Mouse (Mus musculus) embryonic fibroblast, embryonic 13.5 days (primary cell): ENCODE results near the gene Prtg. TPM values are rescaled to one million over a fixed set of nuclear protein-coding genes. Genes with fewer than 3 reads are reported as not detected.

ENCODE experiments used
- H3K27ac ChIP-seq: 2 replicates; pipeline ENCODE4 v1.5.1; 2012; ENCODE audit warnings: low read length, control low read depth, inconsistent platforms; ENCODE audit not compliant: insufficient read depth
- H3K4me1 ChIP-seq: 2 replicates; pipeline ENCODE4 v1.6.1; 2011; ENCODE audit warnings: low read length; ENCODE audit not compliant: control insufficient read depth, insufficient read depth
- H3K4me3 ChIP-seq: 2 replicates; pipeline ENCODE4 v1.5.1; 2011; ENCODE audit warnings: mild to moderate bottlenecking, control low read depth, low read length; ENCODE audit not compliant: insufficient read depth
- CTCF ChIP-seq: IDR thresholded peaks from 2 replicates; pipeline ENCODE4 v1.5.1; 2011; ENCODE audit warnings: mild to moderate bottlenecking, control low read depth, low read length, moderate library complexity, borderline replicate concordance; ENCODE audit not compliant: insufficient read depth
- POLR2A ChIP-seq: IDR thresholded peaks from 2 replicates; pipeline ENCODE4 v1.6.1; 2011; ENCODE audit warnings: low read depth, mild to moderate bottlenecking, control low read depth, low read length, moderate library complexity
- polyA plus RNA-seq: library from polyadenylated mRNA; stranded (reverse); fragments of >200 nt; gene quantifications from 2 replicates; pipeline ENCODE4 v1.2.4, GENCODE M21; 2011; ENCODE audit warnings: low read depth; ENCODE audit not compliant: missing spikeins, insufficient read length

Prtg gene
- polyA plus RNA-seq, 1 experiment, result 0.32 TPM

GRCm38 (mm10) chr9:72808176-72808575 is 1.5 kb downstream of the Prtg start:
- H3K4me1 ChIP-seq, result no peaks in the 10 kb centered on the region; the same call in 1 of the 2 replicates
- peak overlapping the region; percentile 66 for H3K4me3 ChIP-seq
- no peak for TF ChIP-seq POLR2A
- no peak for TF ChIP-seq CTCF
- no peak overlapping the region for H3K27ac ChIP-seq

- TF ChIP-seq POLR2A (no peak), CTCF (no peak)
- Histone ChIP-seq H3K4me3 (no peak overlapping the region), H3K27ac (no peak overlapping the region), H3K4me1 (no peaks in the 10 kb centered on the region; the same call in 1 of the 2 replicates)
Measured at GRCm38 (mm10) chr9:72808586-72808985, 1.9 kb downstream of the Prtg start.

- Histone ChIP-seq H3K27ac (no peak overlapping the region), H3K4me3 (no peak overlapping the region), H3K4me1 (no peaks in the 10 kb centered on the region; the same call in 1 of the 2 replicates)
- TF ChIP-seq CTCF (no peak), POLR2A (no peak)
Measured at GRCm38 (mm10) chr9:72809077-72809476, 2.4 kb downstream of the Prtg start.

- no peaks in the 10 kb centered on the region; the same call in none of the 2 replicates for H3K4me1 ChIP-seq
- TF ChIP-seq CTCF, result no peak
- no peak for TF ChIP-seq POLR2A
- no peak overlapping the region for H3K4me3 ChIP-seq
- no peak overlapping the region for H3K27ac ChIP-seq
Measured at GRCm38 (mm10) chr9:72810607-72811006, 3.9 kb downstream of the Prtg start.

- no peak overlapping the region for H3K4me3 ChIP-seq
- no peaks in the 10 kb centered on the region; the same call in 1 of the 2 replicates for H3K4me1 ChIP-seq
- TF ChIP-seq POLR2A, result no peak
- no peak for TF ChIP-seq CTCF
- no peak overlapping the region for H3K27ac ChIP-seq
Measured at GRCm38 (mm10) chr9:72812091-72812490, 5.4 kb downstream of the Prtg start.

GRCm38 (mm10) chr9:72812594-72813570 is 6.2 kb downstream of the Prtg start:
- no peak overlapping the region for H3K27ac ChIP-seq
- no peak overlapping the region for H3K4me3 ChIP-seq
- no peaks in the 10 kb centered on the region; the same call in 1 of the 2 replicates for H3K4me1 ChIP-seq
- TF ChIP-seq POLR2A (no peak), CTCF (no peak)

GRCm38 (mm10) chr9:72825511-72825910 is 18.8 kb downstream of the Prtg start:
- H3K4me3 ChIP-seq, result no peak overlapping the region
- TF ChIP-seq CTCF (no peak), POLR2A (no peak)
- no peak overlapping the region for H3K27ac ChIP-seq
- H3K4me1 ChIP-seq, result no peaks in the 10 kb centered on the region

- Histone ChIP-seq H3K27ac (no peak overlapping the region), H3K4me3 (no peak overlapping the region), H3K4me1 (no peaks in the 10 kb centered on the region)
- no peak for TF ChIP-seq POLR2A
- no peak for TF ChIP-seq CTCF
Measured at GRCm38 (mm10) chr9:72825976-72826375, 19.3 kb downstream of the Prtg start.

GRCm38 (mm10) chr9:72828616-72829257 is 22.1 kb downstream of the Prtg start:
- peak overlapping the region; percentile 17; the same call in 1 of the 2 replicates for H3K27ac ChIP-seq
- TF ChIP-seq CTCF (no peak), POLR2A (no peak)
- no peaks in the 10 kb centered on the region for H3K4me1 ChIP-seq
- H3K4me3 ChIP-seq, result no peak overlapping the region
